Mouse (Mus musculus) mature B cell (primary cell): ENCODE measurements around the gene Ranbp1.

ENCODE experiments used
- in situ Hi-C: fragments of 300-500 bp; cut with MboI; formaldehyde crosslinking; loops from 2 replicates; pipeline ENCODE4 v1.14.3; 2019

Ranbp1 gene

GRCm38 (mm10) chr16:18234671-18235388, 13.7 kb downstream of the Ranbp1 start, which contains the start of gene Zdhhc8:
Gene Zdhhc8 (minus strand): TSS chr16:18235136.
- in situ Hi-C loops: no loop called here

- in situ Hi-C loops: no loop called here
Observed at GRCm38 (mm10) chr16:18233919-18234670, 14.4 kb downstream of the Ranbp1 start.

GRCm38 (mm10) chr16:18233451-18233850, 15.1 kb downstream of the Ranbp1 start:
- in situ Hi-C loops: no loop called here

DNA sequence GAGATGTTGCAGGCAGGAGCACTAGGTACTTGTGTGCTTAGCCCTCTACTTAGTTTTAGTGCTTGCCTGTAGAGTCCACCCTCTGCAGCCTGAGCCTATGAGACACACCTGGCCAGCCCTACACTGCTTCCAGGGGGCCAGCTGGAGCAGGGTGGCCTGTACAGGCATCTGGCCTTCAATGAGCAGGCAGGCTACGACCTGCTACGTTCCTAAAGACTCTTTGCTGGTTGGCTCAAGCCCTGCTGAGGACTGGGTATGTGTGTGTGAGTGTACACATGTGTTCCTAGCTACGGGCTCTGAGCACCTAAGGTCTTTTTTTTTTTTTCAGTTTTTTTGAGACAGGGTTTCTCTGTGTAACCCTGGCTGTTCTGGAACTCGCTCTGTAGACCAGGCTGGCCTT, 17.1 kb downstream of the Ranbp1 start:
- in situ Hi-C loops: no loop called here

DNA sequence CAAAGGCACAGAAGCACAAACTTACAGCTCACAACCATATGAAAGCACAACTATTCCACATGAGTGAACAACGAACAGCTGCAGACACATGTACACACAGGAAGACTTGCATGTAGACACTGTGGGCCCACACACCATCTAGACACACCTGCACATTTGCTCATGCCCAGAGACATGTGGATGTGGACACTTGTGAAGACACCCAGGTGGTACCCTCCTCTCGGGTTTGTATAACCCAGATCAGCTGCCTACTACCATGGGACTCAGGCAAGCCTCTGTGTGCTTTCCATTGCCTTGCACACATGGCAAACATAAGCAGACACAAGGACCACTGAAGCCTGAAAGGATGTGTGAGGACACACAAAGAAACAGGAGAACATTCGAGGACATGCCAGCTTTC, 17.5 kb downstream of the Ranbp1 start:
- in situ Hi-C loops: no loop called here

GRCm38 (mm10) chr16:18230617-18231016, 17.9 kb downstream of the Ranbp1 start:
- in situ Hi-C loops: no loop called here

GRCm38 (mm10) chr16:18229622-18230021, 18.9 kb downstream of the Ranbp1 start:
- in situ Hi-C loops: no loop called here

- in situ Hi-C loops: no loop called here
Observed at GRCm38 (mm10) chr16:18228856-18229255, 19.7 kb downstream of the Ranbp1 start.

DNA sequence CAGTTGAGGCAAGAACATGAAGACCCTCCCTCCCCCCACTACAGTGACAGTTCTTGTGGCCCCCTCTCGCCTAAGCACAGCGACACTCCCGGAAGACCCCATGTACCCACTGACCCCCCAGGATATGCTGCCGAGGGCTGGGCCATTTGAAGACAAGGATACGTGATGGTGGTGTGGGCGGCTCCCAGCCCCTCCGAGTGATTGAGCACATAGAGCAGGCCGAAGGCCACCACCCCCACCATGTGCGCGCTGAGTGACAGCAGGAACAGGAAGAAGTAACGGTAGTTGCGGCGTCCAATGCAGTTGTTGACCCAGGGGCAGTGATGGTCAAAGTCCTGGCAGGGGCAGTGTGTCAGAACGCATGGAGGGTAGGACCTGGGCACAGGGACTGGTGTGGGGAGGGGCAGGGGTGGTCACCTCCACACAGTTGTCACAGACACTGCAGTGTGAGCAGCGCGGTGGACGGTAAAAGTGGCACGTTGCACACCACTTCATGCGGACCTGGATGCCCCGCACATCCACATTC, 20.6 kb downstream of the Ranbp1 start:
- in situ Hi-C loops: no loop called here

GRCm38 (mm10) chr16:18227187-18227586, 21.3 kb downstream of the Ranbp1 start:
- in situ Hi-C loops: no loop called here

DNA sequence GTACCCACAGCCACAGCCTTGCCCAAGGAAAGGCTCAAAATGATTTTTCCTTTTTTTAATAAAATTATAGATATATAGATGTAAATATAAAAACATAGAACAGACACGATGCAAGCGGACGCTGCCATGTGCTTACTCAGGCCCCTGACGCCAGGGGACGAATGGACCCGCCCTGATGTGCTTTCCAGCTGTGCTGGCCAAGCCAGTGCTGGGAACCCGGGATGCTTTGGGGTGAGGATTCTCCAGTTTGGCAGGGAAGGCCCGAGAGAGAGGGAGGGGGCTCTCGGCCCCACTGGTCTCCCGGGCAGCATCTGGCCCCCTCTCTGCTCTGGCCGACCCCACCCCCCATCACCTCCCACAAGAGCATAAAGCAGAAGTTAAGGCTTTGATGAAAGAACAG, 26.3 kb downstream of the Ranbp1 start:
- in situ Hi-C loops: no loop called here

- in situ Hi-C loops: no loop called here
Observed at GRCm38 (mm10) chr16:18221543-18221898, 27.0 kb downstream of the Ranbp1 start.

DNA sequence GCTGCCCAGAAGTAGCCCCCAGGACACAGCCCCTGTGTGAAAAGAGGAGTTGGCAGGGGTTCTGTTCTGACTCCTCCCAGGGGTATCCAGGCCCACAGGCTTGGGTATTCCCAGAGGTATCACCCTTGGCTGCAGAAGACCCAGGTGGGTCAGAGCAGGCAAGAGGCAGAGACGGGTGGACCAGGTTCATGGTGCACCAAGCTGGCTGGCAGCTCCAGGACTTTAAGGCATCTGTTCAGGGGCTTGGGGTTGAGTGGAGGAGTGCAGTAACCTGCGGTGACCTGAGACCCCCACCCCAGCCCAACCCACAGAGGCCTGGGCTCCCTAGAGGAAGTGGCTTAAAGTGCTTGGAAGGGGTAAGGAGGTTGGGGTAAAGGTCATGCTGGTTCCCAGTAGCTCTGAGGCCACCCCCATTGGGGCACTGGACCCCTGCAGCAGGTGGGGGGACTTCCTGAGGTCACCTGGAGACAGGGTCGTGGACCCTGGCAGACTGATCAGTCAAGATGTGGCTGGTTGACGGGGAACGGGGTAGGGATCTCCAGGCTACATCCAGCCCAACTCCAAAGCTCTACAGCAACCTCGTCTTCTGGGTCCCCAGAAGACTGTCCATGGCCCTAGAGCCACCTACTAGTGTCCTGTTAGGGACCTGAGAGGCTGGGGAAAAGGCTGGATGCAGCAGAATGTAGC, 27.5 kb downstream of the Ranbp1 start:
- in situ Hi-C loops: no loop called here

DNA sequence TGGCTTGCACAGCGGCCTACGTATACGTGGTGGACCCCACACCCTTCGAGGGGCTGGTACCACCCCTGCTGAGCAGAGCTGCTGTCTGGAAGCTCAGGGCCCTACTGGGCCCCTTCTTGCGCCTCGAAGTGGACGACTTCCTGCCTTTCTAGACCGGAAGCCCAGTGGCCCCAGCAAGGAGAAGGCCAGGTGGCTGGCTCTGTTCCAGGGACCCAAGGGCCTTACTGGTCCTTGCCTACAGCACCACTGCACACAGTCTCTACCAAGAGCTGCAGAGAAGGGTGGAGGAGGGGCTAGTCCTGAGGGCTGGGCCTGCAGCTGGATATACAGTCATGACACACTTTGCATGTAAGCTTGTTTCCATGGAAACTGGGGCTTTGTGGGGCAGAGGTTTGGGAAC, 28.5 kb downstream of the Ranbp1 start:
- in situ Hi-C loops: no loop called here

GRCm38 (mm10) chr16:18218580-18218996, 29.9 kb downstream of the Ranbp1 start:
- in situ Hi-C loops: no loop called here

DNA sequence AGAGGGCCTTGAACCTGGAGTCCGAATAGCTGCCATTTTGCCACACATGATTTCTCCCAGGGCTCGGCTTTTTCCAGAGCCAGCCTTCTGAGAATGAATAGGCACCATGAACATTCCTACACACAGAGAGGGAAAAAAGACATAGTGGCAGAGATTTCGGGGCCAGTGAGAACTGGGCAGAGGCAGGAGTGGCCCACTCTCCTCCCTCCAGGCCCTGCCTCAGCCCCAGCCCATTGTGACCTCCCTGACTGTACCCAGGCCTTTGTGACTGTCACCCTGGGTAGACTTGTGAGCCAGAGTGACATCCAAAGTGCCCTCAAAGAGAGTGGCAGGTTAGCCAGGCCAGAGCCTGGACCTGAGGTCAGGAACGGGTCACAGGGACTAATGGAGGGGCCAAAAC, 31.0 kb downstream of the Ranbp1 start, which contains the start of gene Ccdc188:
Gene Ccdc188, plus strand, starts transcription at position 301 of the 400 bp plus-strand sequence.
- in situ Hi-C loops: no loop called here

DNA sequence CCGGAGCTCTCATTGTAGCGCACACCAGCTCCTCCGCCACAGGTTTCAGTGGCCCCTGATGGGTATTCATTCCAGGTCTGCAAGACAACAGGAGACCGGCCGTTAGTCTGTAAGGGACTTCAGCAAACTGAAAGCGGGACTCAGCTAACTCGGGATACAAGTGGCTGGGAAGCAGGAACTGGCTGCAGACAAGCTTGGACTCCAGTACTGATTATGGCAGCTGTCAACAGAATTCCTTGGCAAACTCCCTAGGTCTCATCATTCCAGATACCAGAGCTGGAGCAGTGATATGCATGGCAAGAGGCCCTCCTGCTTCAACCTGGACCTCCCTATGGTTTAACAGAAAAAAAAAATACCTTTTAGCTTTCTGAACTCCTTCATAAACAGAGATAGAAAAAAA, 33.7 kb downstream of the Ranbp1 start:
- in situ Hi-C loops: no loop called here

- in situ Hi-C loops: no loop called here
Observed at GRCm38 (mm10) chr16:18213689-18214088, 34.8 kb downstream of the Ranbp1 start.

DNA sequence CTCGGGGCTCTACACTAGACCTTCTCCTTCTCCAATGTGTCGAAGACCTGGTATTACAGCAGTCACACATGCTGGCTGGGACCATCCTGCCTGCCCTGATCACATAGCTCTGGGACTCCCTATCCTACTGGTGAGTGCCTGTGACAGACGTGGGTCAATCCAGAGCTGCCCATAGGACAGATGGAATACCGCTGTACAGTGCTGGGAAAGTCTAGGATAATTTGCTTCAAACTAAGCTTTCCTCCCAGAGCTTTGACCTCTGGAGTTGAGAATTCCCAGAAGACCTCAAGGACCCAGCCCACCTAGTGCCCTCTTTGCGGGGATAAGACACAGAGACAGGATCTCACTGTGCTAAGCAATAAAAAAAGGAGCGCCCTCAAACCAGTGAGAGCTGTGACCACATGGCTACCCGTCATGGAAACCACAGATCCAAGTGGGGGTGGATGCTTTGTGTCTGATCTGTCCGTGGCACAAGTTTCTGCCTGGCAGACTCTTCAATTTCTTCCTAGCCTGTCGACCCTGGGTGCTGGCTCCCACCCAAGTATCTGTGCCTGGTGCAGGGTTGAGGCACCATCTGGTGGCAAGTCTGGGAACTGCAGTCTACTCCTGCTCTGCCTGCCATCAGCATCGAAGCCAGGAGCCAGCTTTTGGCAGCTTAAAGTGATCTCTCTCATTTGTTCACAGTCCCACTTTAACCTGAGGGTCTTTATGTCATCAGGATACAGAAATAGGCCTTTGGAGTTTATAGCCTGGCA, 36.9 kb downstream of the Ranbp1 start:
- in situ Hi-C loops: no loop called here

DNA sequence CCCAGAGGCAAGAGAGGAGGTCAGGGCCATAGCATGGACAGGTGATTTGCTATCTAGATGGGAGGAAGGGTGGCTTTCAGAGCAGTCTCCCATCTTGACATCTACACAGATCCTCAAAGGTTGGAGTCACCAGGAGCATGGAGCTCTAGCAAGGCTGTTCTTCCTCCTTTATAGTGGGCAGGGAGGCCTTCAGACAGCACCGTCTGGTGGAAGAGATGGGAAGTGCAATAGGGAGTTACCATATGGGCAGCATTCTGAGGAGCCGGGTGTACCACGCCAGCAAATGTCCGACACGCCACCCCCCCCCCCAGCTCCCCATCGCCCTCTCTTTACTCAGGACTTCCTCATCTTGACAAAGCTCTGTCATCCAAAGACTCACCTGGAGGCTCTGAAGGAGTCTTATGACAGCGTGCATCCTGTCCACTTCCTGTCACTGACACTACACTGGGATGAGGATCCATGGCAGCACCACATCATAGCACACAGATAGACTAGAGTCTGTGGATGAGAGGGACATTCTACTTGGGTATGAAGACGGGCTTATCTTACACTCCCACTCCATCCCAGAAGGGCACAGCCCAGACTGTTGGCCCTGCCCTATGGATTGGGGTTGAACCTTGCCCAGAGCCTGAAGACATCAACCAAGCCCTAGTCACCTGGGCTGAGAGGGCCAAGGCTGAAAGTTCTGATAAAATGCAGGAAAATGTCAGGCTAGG, 37.7 kb downstream of the Ranbp1 start:
- in situ Hi-C loops: no loop called here

GRCm38 (mm10) chr16:18203430-18204091, 45.0 kb downstream of the Ranbp1 start:
- in situ Hi-C loops: no loop called here
